Mouse (Mus musculus) MEL-GATA-1-ER (cell line): ENCODE data around the gene Olfr1104.

Experiments used
- DNase-seq: peaks from one replicate; pipeline ENCODE4 v3.0.0-alpha.2; 2012; ENCODE audit warnings: low read depth; ENCODE audit errors: extremely low read depth

Gene Olfr1104

GRCm38 (mm10) chr2:87026980-87027379 lies at the start of gene Olfr1104:
Olfr1104 (minus strand) TSS chr2:87027080.
- DNase-seq = no peak

GRCm38 (mm10) chr2:87075717-87076116 lies 48.8 kb upstream of the Olfr1104 start, which contains the start of gene Olfr1107:
Olfr1107 (minus strand) TSS chr2:87075817.
- no peak for DNase-seq

GRCm38 (mm10) chr2:87052173-87052572 lies 25.3 kb upstream of the Olfr1104 start, which contains the start of gene Olfr1106:
Olfr1106 (minus strand) TSS chr2:87052273.
- no peak for DNase-seq

- no peak for DNase-seq
These were observed 9.6 kb upstream of the Olfr1104 start, which contains the start of gene Olfr1105 for GRCm38 (mm10) chr2:87036431-87036830. Olfr1105 (minus strand) TSS chr2:87036531.

- no peak for DNase-seq
These were observed 28.8 kb downstream of the Olfr1104 start, which contains the start of gene Olfr1102 for GRCm38 (mm10) chr2:86998098-86998497. Olfr1102 (plus strand) TSS chr2:86998398.

- no peak for DNase-seq
These were observed 35.8 kb downstream of the Olfr1104 start, which contains the start of gene Olfr1101 for GRCm38 (mm10) chr2:86991121-86991520. Olfr1101 (minus strand) TSS chr2:86991221.

- no peak for DNase-seq
These were observed 47.0 kb downstream of the Olfr1104 start, which contains the start of gene Olfr1100 for GRCm38 (mm10) chr2:86979854-86980253. Olfr1100 (minus strand) TSS chr2:86979954.
